Mouse (Mus musculus) neutrophil, adult 59 days (primary cell): Measurements from ENCODE around the gene Gm3952. TPM values are rescaled to one million over a fixed set of nuclear protein-coding genes. Genes with fewer than 3 reads are reported as not detected.

Experiments used
- total RNA-seq, 2 experiments: library from RNA; stranded (reverse); gene quantifications; 1 replicate in 1 of 2; 2 replicates in 1 of 2; pipeline ENCODE4 v1.2.4; 2023

The Gm3952 gene
- not detected for total RNA-seq

DNA sequence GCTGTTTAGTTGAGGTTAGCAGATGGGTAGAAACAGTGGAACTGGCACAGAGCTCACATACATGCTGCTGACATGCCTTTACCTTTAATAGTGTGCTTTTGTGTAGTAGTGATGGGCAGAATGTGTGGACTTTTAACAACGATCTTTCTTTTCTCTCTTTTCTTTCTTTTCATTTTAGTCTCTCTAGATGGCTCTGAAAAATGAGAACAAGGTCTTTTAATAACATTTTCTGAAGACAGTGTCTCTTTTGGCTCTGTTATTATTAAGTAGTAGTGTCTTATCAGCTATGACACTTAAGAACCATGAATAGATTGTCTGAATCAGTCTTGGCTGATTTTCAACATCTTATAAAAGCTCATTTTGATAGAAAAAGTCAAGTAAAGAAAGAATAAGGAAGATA lies at the start of gene Gm3952:
Gm3952 (minus strand) TSS at position 101 of the 400 bp plus-strand sequence.

Other genes with a start within 250 kb of the Gm3952 start
- gene Itgb1, start 113.0 kb downstream of the Gm3952 start, total RNA-seq: 10 to 100 TPM; 54.3 to 66.7 TPM